Mouse (Mus musculus): Measurements from ENCODE around the gene Pigq.

DNA sequence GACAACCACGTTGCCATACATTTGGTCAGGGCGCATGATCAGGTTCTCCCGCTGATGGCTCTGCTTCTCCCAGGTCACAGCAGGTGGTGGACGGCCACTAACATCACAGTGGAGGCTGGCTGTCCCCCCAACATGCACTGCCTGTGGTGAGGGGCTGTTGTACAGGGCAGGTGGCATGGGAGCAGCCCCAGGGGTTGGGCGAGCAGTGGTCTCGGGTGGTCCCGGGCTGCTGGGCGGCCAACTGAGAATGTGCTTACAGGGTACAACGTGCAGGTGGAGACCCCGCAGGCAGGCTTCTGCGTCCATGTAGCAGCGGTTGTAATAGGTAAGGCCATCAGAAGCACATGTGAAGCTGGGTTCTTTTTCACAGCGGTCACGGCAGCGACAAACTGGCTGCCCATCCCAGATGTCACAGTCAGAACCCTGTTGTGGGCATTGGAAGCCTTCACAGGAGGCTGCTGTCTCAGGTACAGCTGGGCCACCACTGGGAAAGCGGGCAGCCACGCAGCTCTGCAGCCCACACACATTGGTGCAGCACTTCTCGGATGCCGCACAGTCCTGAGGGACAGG lies 66.0 kb downstream of the Pigq start:
- TF ChIP-seq POLR2A (IDR thresholded peaks at IDR 0.05; ENCODE audit: low read depth, low read length) (no peak), PAX5 (IDR thresholded peaks at IDR 0.05; ENCODE audit: low read length) (no peak), BHLHE40 (IDR thresholded peaks at IDR 0.05; ENCODE audit: low read depth, low read length) (no peak), MEF2A (IDR thresholded peaks at IDR 0.05; ENCODE audit: borderline replicate concordance, low read depth, low read length) (no peak), EP300 (IDR thresholded peaks at IDR 0.05; ENCODE audit: low read length) (no peak), MAZ (IDR thresholded peaks at IDR 0.05; ENCODE audit: low read depth, low read length) (no peak), CTCF (conservative IDR thresholded peaks at IDR 0.05 in 1 of 2, IDR thresholded peaks at IDR 0.05 in 1 of 2; ENCODE audit: low read depth in 2 of 2, low read length in 2 of 2) (no peak), JUND (conservative IDR thresholded peaks at IDR 0.05; ENCODE audit: low read depth, low read length) (no peak), SMC3 (IDR thresholded peaks at IDR 0.05; ENCODE audit: low read depth, low read length) (no peak), HCFC1 (IDR thresholded peaks at IDR 0.05; ENCODE audit: low read depth, low read length) (no peak)
